ENCODE assay signal across 24 mouse cellular contexts in genomic region chr4:9749877-9750276, GRCm38 (mm10).
DNase-seq lines count a peak whose midpoint lies in the region; ATAC-seq and TF ChIP-seq lines count a peak whose summit lies in the region.
"Had no signal": no experiment of that assay in that cellular context is flagged by ENCODE, and none has a peak within 500 bp of the region (broad histone marks: within the 10 kb centered on the region; RNA-seq: fewer than 3 reads in every experiment).

No protein-coding gene starts in this region.

- no peak overlapping the region for H3K27ac ChIP-seq in liver, embryonic 13.5 days
- peak overlapping the region; percentile 46 for H3K27ac ChIP-seq in MEL (ENCODE audit: control insufficient read depth, low read depth, low read length)
- H3K27ac ChIP-seq: embryonic facial prominence, embryonic 12.5 days; embryonic facial prominence, embryonic 15.5 days; gastrocnemius, adult 2 months; heart, embryonic 13.5 days; hindbrain, embryonic 14.5 days; hindbrain, postnatal 0 days had no signal

- WGBS in liver, embryonic 13.5 days (ENCODE audit: insufficient replicate concordance), result 59% methylated on average over 3 of the region's 3 CpGs

- no peak for TF ChIP-seq CTCF in MEL (IDR thresholded peaks at IDR 0.05 in 2 of 3, conservative IDR thresholded peaks at IDR 0.05 in 1 of 3; ENCODE audit: control insufficient read depth in 1 of 3, insufficient read depth in 1 of 3, low read depth in 2 of 3, low read length in 3 of 3, poor library complexity in 1 of 3, severe bottlenecking in 1 of 3)

- H3K4me1 ChIP-seq in liver, embryonic 13.5 days (replicated peaks), result peaks cover 34% of the 10 kb centered on the region
- peaks cover 27 to 29% of the 10 kb centered on the region in 2 experiments for H3K4me1 ChIP-seq in MEL (ENCODE audit: control insufficient read depth in 1 of 2, insufficient read depth in 2 of 2, low read length in 2 of 2)
- H3K4me1 ChIP-seq: embryonic facial prominence, embryonic 12.5 days; embryonic facial prominence, embryonic 15.5 days; heart, embryonic 13.5 days had no signal

- no peaks in the 10 kb centered on the region for H3K9me3 ChIP-seq in liver, embryonic 13.5 days (replicated peaks)
- no peaks in the 10 kb centered on the region for H3K9me3 ChIP-seq in MEL (replicated peaks; ENCODE audit: insufficient read depth, low read length)
- H3K9me3 ChIP-seq: embryonic facial prominence, embryonic 12.5 days; embryonic facial prominence, embryonic 15.5 days; heart, embryonic 13.5 days had no signal

- no peak overlapping the region for H3K9ac ChIP-seq in liver, embryonic 13.5 days
- H3K9ac ChIP-seq in MEL (ENCODE audit: control insufficient read depth, low read depth, low read length, poor library complexity, severe bottlenecking), result no peak overlapping the region
- H3K9ac ChIP-seq: embryonic facial prominence, embryonic 12.5 days; embryonic facial prominence, embryonic 15.5 days; forebrain, postnatal 0 days; heart, embryonic 13.5 days; hindbrain, embryonic 14.5 days had no signal

- no peak overlapping the region for H3K4me3 ChIP-seq in liver, embryonic 13.5 days (replicated peaks)
- no peak overlapping the region for H3K4me3 ChIP-seq in MEL (ENCODE audit: control insufficient read depth in 1 of 2, insufficient read depth in 1 of 2, low read depth in 2 of 2, low read length in 2 of 2)
- H3K4me3 ChIP-seq: embryonic facial prominence, embryonic 12.5 days; embryonic facial prominence, embryonic 15.5 days; gastrocnemius, adult 2 months; heart, embryonic 13.5 days had no signal

- no peaks in the 10 kb centered on the region for H3K27me3 ChIP-seq in liver, embryonic 13.5 days
- H3K27me3 ChIP-seq in MEL (ENCODE audit: control insufficient read depth in 1 of 2, insufficient read depth in 2 of 2, low read length in 2 of 2), result no peaks in the 10 kb centered on the region
- H3K27me3 ChIP-seq: embryonic facial prominence, embryonic 12.5 days; embryonic facial prominence, embryonic 15.5 days; heart, embryonic 13.5 days had no signal

- no peaks in the 10 kb centered on the region for H3K79me2 ChIP-seq in MEL (ENCODE audit: control insufficient read depth, insufficient read depth, low read length, poor library complexity)

- no peaks in the 10 kb centered on the region for H3K36me3 ChIP-seq in liver, embryonic 13.5 days
- peaks cover 0 to 41% of the 10 kb centered on the region in 2 experiments; a peak in 2 of 4 replicates for H3K36me3 ChIP-seq in MEL (ENCODE audit: control insufficient read depth in 1 of 2, insufficient read depth in 2 of 2, low read length in 2 of 2)
- H3K36me3 ChIP-seq: embryonic facial prominence, embryonic 12.5 days; embryonic facial prominence, embryonic 15.5 days; heart, embryonic 13.5 days had no signal

- no peak for DNase-seq in liver, embryonic 13.5 days
- DNase-seq in liver, result no peak
- peak; percentile 46 for DNase-seq in MEL (ENCODE audit: low read depth, low spot score)
- DNase-seq in ovary, postnatal 10 days (ENCODE audit: low spot score), result no peak
- DNase-seq: adrenal gland, adult 2 months; adrenal gland, postnatal 14 days; cerebellum, adult 11 months; cerebellum, adult 2 months; cerebellum, adult 9-11 months; cerebellum, postnatal 25 days; forebrain, postnatal 0 days; gastrocnemius, adult 2 months; gastrocnemius, postnatal 14 days; heart, adult 18-20 months; heart, postnatal 14 days; heart, postnatal 4 days had no signal

- TF ChIP-seq POLR2A in MEL (IDR thresholded peaks at IDR 0.05; ENCODE audit: control insufficient read depth in 1 of 2, insufficient read depth in 1 of 2, low read depth in 1 of 2, low read length in 2 of 2, poor library complexity in 1 of 2), result no peak

- H3K4me2 ChIP-seq in liver, embryonic 13.5 days, result no peak overlapping the region
- H3K4me2 ChIP-seq: embryonic facial prominence, embryonic 12.5 days; embryonic facial prominence, embryonic 15.5 days; heart, embryonic 13.5 days; hindbrain, embryonic 14.5 days had no signal

- no peak for TF ChIP-seq RAD21 in MEL (IDR thresholded peaks at IDR 0.05; ENCODE audit: low read depth, low read length)

- ATAC-seq in liver, embryonic 13.5 days (ENCODE audit: low read depth), result peak; percentile 38; the same call in 1 of the 2 replicates
- ATAC-seq in megakaryocyte progenitor cell, adult 5-6 weeks (replicated peaks; ENCODE audit: poor library complexity), result peak; percentile 20; the same call in 1 of the 2 replicates
- ATAC-seq in CD4-positive, CD25-positive, alpha-beta regulatory T cell, adult 4 months, result no peak
- ATAC-seq: forebrain, embryonic 14.5 days; forebrain, postnatal 0 days; hindbrain, postnatal 0 days had no signal

- TF ChIP-seq EP300 in MEL (IDR thresholded peaks at IDR 0.05; ENCODE audit: low read depth in 1 of 2, low read length in 2 of 2), result peak; percentile 70 to 78; a peak in 3 of 4 replicates

TF ChIP-seq in MEL, 35 proteins besides CTCF, POLR2A, EP300 and RAD21:
- TF ChIP-seq CHD2 (IDR thresholded peaks at IDR 0.05; ENCODE audit: low read length) (no peak), MAX (IDR thresholded peaks at IDR 0.05; ENCODE audit: low read length) (peak; percentile 90), TCF12 (IDR thresholded peaks at IDR 0.05; ENCODE audit: low read depth, low read length) (peak; percentile 80), NRF1 (IDR thresholded peaks at IDR 0.05; ENCODE audit: insufficient read depth, low read depth, low read length, poor library complexity, severe bottlenecking) (no peak), MXI1 (IDR thresholded peaks at IDR 0.05; ENCODE audit: low read depth, low read length) (peak; percentile 83; the same call in 1 of the 2 replicates), ELF1 (IDR thresholded peaks at IDR 0.05; ENCODE audit: low read depth, low read length) (no peak), BHLHE40 (IDR thresholded peaks at IDR 0.05; ENCODE audit: borderline replicate concordance, low read depth, low read length) (peak; percentile 81), MYC (IDR thresholded peaks at IDR 0.05; ENCODE audit: low read depth, low read length) (peak; percentile 81; the same call in 1 of the 2 replicates), ETS1 (IDR thresholded peaks at IDR 0.05; ENCODE audit: low read depth, low read length) (peak; percentile 98), JUND (IDR thresholded peaks at IDR 0.05; ENCODE audit: low read depth, low read length) (no peak), ZKSCAN1 (IDR thresholded peaks at IDR 0.05; ENCODE audit: low read depth, low read length) (no peak), TAL1 (IDR thresholded peaks at IDR 0.05; ENCODE audit: low read length) (peak; percentile 48), ZC3H11A (IDR thresholded peaks at IDR 0.05; ENCODE audit: low read depth, low read length) (no peak), CHD1 (IDR thresholded peaks at IDR 0.05; ENCODE audit: low read depth, low read length) (no peak), SMC3 (IDR thresholded peaks at IDR 0.05; ENCODE audit: low read depth, low read length) (no peak), MYB (IDR thresholded peaks at IDR 0.05; ENCODE audit: low read depth, low read length) (no peak), NELFE (IDR thresholded peaks at IDR 0.05; ENCODE audit: low read depth, low read length) (no peak), POLR2AphosphoS5 (IDR thresholded peaks at IDR 0.05; ENCODE audit: borderline replicate concordance, low read depth, low read length) (no peak), USF1 (IDR thresholded peaks at IDR 0.05; ENCODE audit: low read depth, low read length) (peak; percentile 83), SIN3A (IDR thresholded peaks at IDR 0.05; ENCODE audit: low read length) (peak; percentile 96), E2F4 (IDR thresholded peaks at IDR 0.05; ENCODE audit: borderline replicate concordance, low read depth, low read length) (no peak), GATA1 (IDR thresholded peaks at IDR 0.05; ENCODE audit: low read depth, low read length) (peak; percentile 93)
